25 mouse cellular contexts compared by ENCODE assay signal in the genomic region with DNA sequence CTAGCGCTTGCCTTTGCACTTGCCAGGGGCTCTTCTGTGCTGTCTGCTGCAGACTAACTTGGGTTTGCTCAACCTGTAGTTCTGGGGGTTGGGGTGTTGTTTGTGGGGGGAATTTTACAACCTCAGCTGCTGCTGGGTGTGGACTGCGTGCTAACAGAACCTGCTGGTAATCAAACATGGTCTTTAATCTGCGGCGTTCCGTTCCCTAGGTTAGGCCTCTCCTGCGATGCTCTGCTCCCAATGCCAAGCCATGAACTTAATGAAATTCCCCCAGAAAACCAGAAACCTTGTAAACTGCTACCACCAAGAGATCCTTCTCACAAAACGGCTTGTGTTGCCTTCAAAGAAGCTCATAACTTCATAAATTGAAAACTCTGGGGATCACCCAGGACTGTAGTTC.
"Had no signal": no experiment of that assay in that cellular context is flagged by ENCODE, and none has a peak within 500 bp of the region (broad histone marks: within the 10 kb centered on the region; RNA-seq: fewer than 3 reads in every experiment).

No protein-coding gene starts in this region.

- H3K9ac ChIP-seq: heart, embryonic 12.5 days; hindbrain, embryonic 12.5 days; hindbrain, embryonic 14.5 days; intestine, embryonic 15.5 days; limb, embryonic 15.5 days; liver, embryonic 12.5 days; liver, embryonic 14.5 days had no signal

- H3K36me3 ChIP-seq: heart, embryonic 10.5 days; heart, embryonic 12.5 days; hindbrain, embryonic 10.5 days; hindbrain, embryonic 12.5 days; intestine, embryonic 15.5 days; limb, embryonic 15.5 days; liver, embryonic 12.5 days had no signal

- H3K27ac ChIP-seq: gastrocnemius, adult 2 months; heart, embryonic 10.5 days; hindbrain, embryonic 10.5 days; hindbrain, embryonic 12.5 days; hindbrain, embryonic 14.5 days; intestine, embryonic 15.5 days; layer of hippocampus, adult 2 months; left cerebral cortex, adult 2 months; limb, embryonic 15.5 days; liver, embryonic 12.5 days; liver, embryonic 14.5 days had no signal

- DNase-seq: gastrocnemius, adult 2 months; gastrocnemius, postnatal 10 days; gastrocnemius, postnatal 25 days; heart, adult 18-20 months; heart, postnatal 10 days; heart, postnatal 4 days; kidney, adult 18-20 months; kidney, adult 8-10 months; kidney, postnatal 10 days; kidney, postnatal 25 days; kidney, postnatal 4 days had no signal

- H3K4me3 ChIP-seq: gastrocnemius, adult 2 months; heart, embryonic 10.5 days; heart, embryonic 12.5 days; hindbrain, embryonic 10.5 days; hindbrain, embryonic 12.5 days; intestine, embryonic 15.5 days; layer of hippocampus, adult 2 months; left cerebral cortex, adult 2 months; limb, embryonic 15.5 days; liver, embryonic 12.5 days had no signal

- H3K9me3 ChIP-seq: heart, embryonic 10.5 days; heart, embryonic 12.5 days; hindbrain, embryonic 10.5 days; hindbrain, embryonic 12.5 days; intestine, embryonic 15.5 days; limb, embryonic 15.5 days; liver, embryonic 12.5 days had no signal

- H3K4me1 ChIP-seq: heart, embryonic 10.5 days; heart, embryonic 12.5 days; hindbrain, embryonic 10.5 days; intestine, embryonic 15.5 days; limb, embryonic 15.5 days; liver, embryonic 12.5 days had no signal

- H3K4me2 ChIP-seq: heart, embryonic 12.5 days; hindbrain, embryonic 12.5 days; hindbrain, embryonic 14.5 days; intestine, embryonic 15.5 days; limb, embryonic 15.5 days; liver, embryonic 12.5 days had no signal

- ATAC-seq: hindbrain, embryonic 16.5 days; inflammation-experienced regulatory T-cells, adult 6 months; intestine, embryonic 15.5 days; intestine, postnatal 0 days; liver, embryonic 12.5 days had no signal

- H3K27me3 ChIP-seq: heart, embryonic 12.5 days; hindbrain, embryonic 12.5 days; intestine, embryonic 15.5 days; limb, embryonic 15.5 days; liver, embryonic 12.5 days had no signal
